16 mouse cellular contexts compared by ENCODE assay signal in genomic region chr13:69853425-69854043, GRCm38 (mm10).
"Had no signal": no experiment of that assay in that cellular context is flagged by ENCODE, and none has a peak within 500 bp of the region (broad histone marks: within the 10 kb centered on the region; RNA-seq: fewer than 3 reads in every experiment).

No protein-coding gene starts in this region.

- DNase-seq: kidney, adult 2 months; kidney, postnatal 25 days; liver; liver, embryonic 13.5 days; liver, postnatal 0 days; lung, postnatal 14 days; midbrain, embryonic 14.5 days; thymus, adult 2 months; thymus, postnatal 25 days had no signal

- H3K4me1 ChIP-seq: limb, embryonic 12.5 days; liver, embryonic 13.5 days; lung, embryonic 15.5 days; megakaryocyte, embryonic 14.5 days; stomach, embryonic 15.5 days had no signal

- H3K9me3 ChIP-seq: limb, embryonic 12.5 days; liver, embryonic 13.5 days; lung, embryonic 15.5 days; stomach, embryonic 15.5 days had no signal

- H3K36me3 ChIP-seq: limb, embryonic 12.5 days; liver, embryonic 13.5 days; lung, embryonic 15.5 days; stomach, embryonic 15.5 days had no signal

- ATAC-seq: liver, postnatal 0 days had no signal

- H3K27ac ChIP-seq: layer of hippocampus, adult 2 months; limb, embryonic 12.5 days; liver, embryonic 13.5 days; lung, embryonic 15.5 days; macrophage; stomach, embryonic 15.5 days had no signal

- H3K9ac ChIP-seq: limb, embryonic 12.5 days; liver, embryonic 13.5 days; liver, postnatal 0 days; lung, embryonic 15.5 days; stomach, embryonic 15.5 days had no signal

- H3K4me3 ChIP-seq: layer of hippocampus, adult 2 months; limb, embryonic 12.5 days; liver, embryonic 13.5 days; lung, embryonic 15.5 days; megakaryocyte, embryonic 14.5 days; myocyte; stomach, embryonic 15.5 days had no signal

- H3K4me2 ChIP-seq: limb, embryonic 12.5 days; liver, embryonic 13.5 days; lung, embryonic 15.5 days; stomach, embryonic 15.5 days had no signal

- H3K27me3 ChIP-seq: limb, embryonic 12.5 days; liver, embryonic 13.5 days; lung, embryonic 15.5 days; megakaryocyte, embryonic 14.5 days; stomach, embryonic 15.5 days had no signal
